Mouse (Mus musculus) frontal cortex, postnatal 14 days (tissue): ENCODE data around the gene Rnase13.

Source experiments
- DNase-seq, 2 experiments: peaks; one replicate each; pipeline ENCODE4 v3.0.0; 2022; ENCODE audit warnings: low spot score in 2 of 2

The Rnase13 gene

GRCm38 (mm10) chr14:51913062-51913959 lies 9.3 kb downstream of the Rnase13 start:
- peak; percentile 55 to 60 for DNase-seq

GRCm38 (mm10) chr14:51912391-51913061 lies 10.0 kb downstream of the Rnase13 start:
- DNase-seq, result no peak

- no peak for DNase-seq
Observed at GRCm38 (mm10) chr14:51911301-51911700, 11.3 kb downstream of the Rnase13 start.

- no peak for DNase-seq
Observed at GRCm38 (mm10) chr14:51906102-51906501, 16.5 kb downstream of the Rnase13 start.

- no peak for DNase-seq
Observed at GRCm38 (mm10) chr14:51904706-51905105, 17.9 kb downstream of the Rnase13 start.

- no peak for DNase-seq
Observed at GRCm38 (mm10) chr14:51903782-51904181, 18.8 kb downstream of the Rnase13 start.

- peak; percentile 31 to 65 for DNase-seq
Observed at GRCm38 (mm10) chr14:51902806-51903710, 19.5 kb downstream of the Rnase13 start.

GRCm38 (mm10) chr14:51899351-51899750 lies 23.2 kb downstream of the Rnase13 start:
- no peak for DNase-seq

GRCm38 (mm10) chr14:51896539-51897170 lies 25.9 kb downstream of the Rnase13 start:
- no peak for DNase-seq

- DNase-seq, result no peak
Observed at GRCm38 (mm10) chr14:51896019-51896418, 26.6 kb downstream of the Rnase13 start.

GRCm38 (mm10) chr14:51895071-51895470 lies 27.5 kb downstream of the Rnase13 start:
- no peak for DNase-seq

GRCm38 (mm10) chr14:51893809-51894208 lies 28.8 kb downstream of the Rnase13 start:
- no peak for DNase-seq

- DNase-seq, result no peak
Observed at GRCm38 (mm10) chr14:51893094-51893794, 29.3 kb downstream of the Rnase13 start.

- no peak for DNase-seq
Observed at GRCm38 (mm10) chr14:51892191-51892939, 30.2 kb downstream of the Rnase13 start, which contains the start of gene Slc39a2. TSS of gene Slc39a2 (plus strand) at chr14:51892889.

- no peak for DNase-seq
Observed at GRCm38 (mm10) chr14:51889833-51890232, 32.7 kb downstream of the Rnase13 start.

GRCm38 (mm10) chr14:51886051-51886450 lies 36.5 kb downstream of the Rnase13 start:
- DNase-seq, result no peak

GRCm38 (mm10) chr14:51884598-51885331 lies 37.8 kb downstream of the Rnase13 start, which contains the start of gene Mettl17:
TSS of gene Mettl17 (plus strand) at chr14:51884842.
- DNase-seq, result peak; percentile 92 to 93

- DNase-seq, result no peak
Observed at GRCm38 (mm10) chr14:51884031-51884544, 38.5 kb downstream of the Rnase13 start.

- peak; percentile 47 to 50 for DNase-seq
Observed at GRCm38 (mm10) chr14:51883527-51884030, 39.0 kb downstream of the Rnase13 start.
